ENCODE assay signal across 32 mouse cellular contexts in genomic region chr5:108626050-108626660, GRCm38 (mm10). TPM values are rescaled to one million over a fixed set of nuclear protein-coding genes. Genes with fewer than 3 reads are reported as not detected.
DNase-seq lines count a peak whose midpoint lies in the region; ATAC-seq and TF ChIP-seq lines count a peak whose summit lies in the region.
"Had no signal": no experiment of that assay in that cellular context is flagged by ENCODE, and none has a peak within 500 bp of the region (broad histone marks: within the 10 kb centered on the region; RNA-seq: fewer than 3 reads in every experiment).

No protein-coding gene starts in this region.

- H3K4me3 ChIP-seq in megakaryocyte, embryonic 14.5 days (replicated peaks), result peak overlapping the region; percentile 69
- H3K4me3 ChIP-seq in liver, embryonic 16.5 days (ENCODE audit: low read depth, low read length), result no peak overlapping the region
- no peak overlapping the region for H3K4me3 ChIP-seq in kidney, adult 2 months (ENCODE audit: insufficient read depth, low read depth, low read length)
- H3K4me3 ChIP-seq: embryonic facial prominence, embryonic 13.5 days; erythroblast, embryonic 14.5 days; gastrocnemius, adult 2 months; heart, adult 2 months; heart, embryonic 12.5 days; hindbrain, embryonic 13.5 days; limb, embryonic 10.5 days; limb, embryonic 15.5 days; lung, embryonic 15.5 days had no signal

- WGBS in liver, embryonic 16.5 days (ENCODE audit: insufficient replicate concordance), result 45% methylated on average over 4 of the region's 4 CpGs
- 86% methylated on average over 4 of the region's 4 CpGs for WGBS in kidney, adult 2 months

- TF ChIP-seq CTCF in kidney, adult 2 months (conservative IDR thresholded peaks at IDR 0.05; ENCODE audit: insufficient read depth, insufficient read length, low read depth, low read length), result no peak

- peaks cover 41% of the 10 kb centered on the region for H3K36me3 ChIP-seq in megakaryocyte, embryonic 14.5 days (replicated peaks; ENCODE audit: low read length)
- peaks cover 22% of the 10 kb centered on the region for H3K36me3 ChIP-seq in liver, embryonic 16.5 days (ENCODE audit: control insufficient read depth, insufficient read depth)
- peaks cover 11% of the 10 kb centered on the region for H3K36me3 ChIP-seq in kidney, adult 2 months (ENCODE audit: control insufficient read depth, insufficient read depth, low read length)

- no peak for ATAC-seq in megakaryocyte, adult 5-6 weeks (ENCODE audit: poor library complexity, severe bottlenecking)
- no peak for ATAC-seq in liver, embryonic 16.5 days (ENCODE audit: low read depth)
- no peak for ATAC-seq in activated CD4-positive, CD25-positive, alpha-beta regulatory T cell, adult 4 months
- ATAC-seq: forebrain, embryonic 16.5 days; midbrain, embryonic 16.5 days had no signal

- no peaks in the 10 kb centered on the region for H3K9me3 ChIP-seq in megakaryocyte, embryonic 14.5 days
- no peaks in the 10 kb centered on the region for H3K9me3 ChIP-seq in liver, embryonic 16.5 days (replicated peaks; ENCODE audit: control insufficient read depth, low read length)
- H3K9me3 ChIP-seq: embryonic facial prominence, embryonic 13.5 days; heart, embryonic 12.5 days; hindbrain, embryonic 13.5 days; limb, embryonic 10.5 days; limb, embryonic 15.5 days; lung, embryonic 15.5 days had no signal

- DNase-seq in brain, adult 2 months (ENCODE audit: low read depth, low spot score), result peak; percentile 65
- DNase-seq in kidney, adult 2 months, result no peak
- DNase-seq in lung, postnatal 4 days, result no peak
- DNase-seq: adrenal gland, postnatal 25 days; B cell, adult 2 months; cerebellum, postnatal 36 days; embryo, embryonic 11 days; gastrocnemius, adult 2 months; gastrocnemius, postnatal 36 days; heart, adult 2 months; heart, postnatal 4 days; kidney, postnatal 14 days; layer of hippocampus, adult 9-11 months; lung, postnatal 36 days; right cerebral cortex, postnatal 25 days; thymus, adult 18-20 months; thymus, postnatal 36 days had no signal

- peak overlapping the region; percentile 14; the same call in 1 of the 2 replicates for H3K4me2 ChIP-seq in liver, embryonic 16.5 days (ENCODE audit: low read depth, low read length)
- H3K4me2 ChIP-seq: embryonic facial prominence, embryonic 13.5 days; heart, embryonic 12.5 days; hindbrain, embryonic 13.5 days; limb, embryonic 15.5 days; lung, embryonic 15.5 days; midbrain, embryonic 11.5 days had no signal

- TF ChIP-seq POLR2A in kidney, adult 2 months (IDR thresholded peaks at IDR 0.05; ENCODE audit: low read depth, low read length), result no peak

- no peaks in the 10 kb centered on the region for H3K27me3 ChIP-seq in megakaryocyte, embryonic 14.5 days (replicated peaks)
- H3K27me3 ChIP-seq in liver, embryonic 16.5 days (ENCODE audit: control insufficient read depth, insufficient read depth, low read depth, low read length), result no peaks in the 10 kb centered on the region
- no peaks in the 10 kb centered on the region for H3K27me3 ChIP-seq in kidney, adult 2 months (replicated peaks; ENCODE audit: control insufficient read depth, insufficient read depth, low read length)
- H3K27me3 ChIP-seq: embryonic facial prominence, embryonic 13.5 days; heart, embryonic 12.5 days; hindbrain, embryonic 13.5 days; limb, embryonic 15.5 days; lung, embryonic 15.5 days had no signal

- no peak overlapping the region for H3K9ac ChIP-seq in liver, embryonic 16.5 days (ENCODE audit: low read depth, low read length)
- H3K9ac ChIP-seq: embryonic facial prominence, embryonic 13.5 days; heart, embryonic 12.5 days; hindbrain, embryonic 13.5 days; limb, embryonic 15.5 days; lung, embryonic 15.5 days had no signal

- H3K4me1 ChIP-seq in megakaryocyte, embryonic 14.5 days, result peaks cover 75% of the 10 kb centered on the region
- H3K4me1 ChIP-seq in liver, embryonic 16.5 days (ENCODE audit: control insufficient read depth, low read depth, low read length), result peaks cover 34% of the 10 kb centered on the region
- H3K4me1 ChIP-seq in kidney, adult 2 months (ENCODE audit: control insufficient read depth, insufficient read depth, low read length), result peaks cover 7% of the 10 kb centered on the region; the same call in 1 of the 2 replicates

- H3K27ac ChIP-seq in liver, embryonic 16.5 days (ENCODE audit: low read length), result no peak overlapping the region
- no peak overlapping the region for H3K27ac ChIP-seq in kidney, adult 2 months (ENCODE audit: insufficient read depth, low read depth, low read length)
- H3K27ac ChIP-seq: embryonic facial prominence, embryonic 13.5 days; gastrocnemius, adult 2 months; heart, adult 2 months; hindbrain, embryonic 13.5 days; limb, embryonic 10.5 days; limb, embryonic 15.5 days; lung, embryonic 15.5 days had no signal

RNA-seq across cellular contexts. Expression of gene Gak, which starts 3.4 kb away (rescaled TPM):
- polyA plus RNA-seq in megakaryocyte, embryonic 14.5 days (2012; ENCODE audit: insufficient read depth, low replicate concordance), result 64.1 and 72.4 TPM in 2 replicates
- total RNA-seq in megakaryocyte, adult 5-6 weeks (2015), result 78.9 and 80.8 TPM in 2 replicates
- 110 and 120 TPM in 2 replicates for total RNA-seq in megakaryocyte, adult 5-6 weeks (2017)
- polyA plus RNA-seq in liver, embryonic 16.5 days (2015; fragmentation: Nextera tagmentation; extraction: Ambion mirVana), result 27.2 and 27.5 TPM in 2 replicates
- 80.5 and 89.0 TPM in 2 replicates for polyA plus RNA-seq in kidney, adult 2 months (2012; rRNA removed)
- polyA plus RNA-seq in activated CD4-positive, CD25-positive, alpha-beta regulatory T cell, adult 4 months (2017; shearing (Covaris generic)), result 10 to 100 TPM; 66.0 to 73.0 TPM

RNA-seq across cellular contexts. Expression of gene Tmem175, which starts 3.4 kb away (rescaled TPM):
- 2.8 and 3.5 TPM in 2 replicates for polyA plus RNA-seq in megakaryocyte, embryonic 14.5 days (2012; ENCODE audit: insufficient read depth, low replicate concordance)
- 18.7 and 21.5 TPM in 2 replicates for total RNA-seq in megakaryocyte, adult 5-6 weeks (2015)
- 8.7 and 11.7 TPM in 2 replicates for total RNA-seq in megakaryocyte, adult 5-6 weeks (2017)
- 10.0 and 10.8 TPM in 2 replicates for polyA plus RNA-seq in liver, embryonic 16.5 days (2015; fragmentation: Nextera tagmentation; extraction: Ambion mirVana)
- 67.1 and 76.4 TPM in 2 replicates for polyA plus RNA-seq in kidney, adult 2 months (2012; rRNA removed)
- 10 to 100 TPM; 36.5 to 39.2 TPM for polyA plus RNA-seq in activated CD4-positive, CD25-positive, alpha-beta regulatory T cell, adult 4 months (2017; shearing (Covaris generic))

RNA-seq across cellular contexts. Expression of gene Idua, which starts 34.0 kb away (rescaled TPM):
- 4.4 and 4.5 TPM in 2 replicates for polyA plus RNA-seq in megakaryocyte, embryonic 14.5 days (2012; ENCODE audit: insufficient read depth, low replicate concordance)
- total RNA-seq in megakaryocyte, adult 5-6 weeks (2015), result 14.0 and 17.4 TPM in 2 replicates
- total RNA-seq in megakaryocyte, adult 5-6 weeks (2017), result 6.3 and 9.9 TPM in 2 replicates
- polyA plus RNA-seq in liver, embryonic 16.5 days (2015; fragmentation: Nextera tagmentation; extraction: Ambion mirVana), result 5.0 and 5.8 TPM in 2 replicates
- polyA plus RNA-seq in kidney, adult 2 months (2012; rRNA removed), result 9.1 and 12.7 TPM in 2 replicates
- 1 to 10 TPM; 8.8 to 9.8 TPM for polyA plus RNA-seq in activated CD4-positive, CD25-positive, alpha-beta regulatory T cell, adult 4 months (2017; shearing (Covaris generic))

RNA-seq across cellular contexts. Expression of gene Dgkq, which starts 43.3 kb away (rescaled TPM):
- 0.74 TPM in 1 of 2 replicates, not detected in the other for polyA plus RNA-seq in megakaryocyte, embryonic 14.5 days (2012; ENCODE audit: insufficient read depth, low replicate concordance)
- 5.2 and 5.9 TPM in 2 replicates for total RNA-seq in megakaryocyte, adult 5-6 weeks (2015)
- 6.8 and 15.6 TPM in 2 replicates for total RNA-seq in megakaryocyte, adult 5-6 weeks (2017)
- 3.1 and 3.4 TPM in 2 replicates for polyA plus RNA-seq in liver, embryonic 16.5 days (2015; fragmentation: Nextera tagmentation; extraction: Ambion mirVana)
- 27.9 and 34.8 TPM in 2 replicates for polyA plus RNA-seq in kidney, adult 2 months (2012; rRNA removed)
- 1 to 10 TPM; 4.4 to 4.5 TPM for polyA plus RNA-seq in activated CD4-positive, CD25-positive, alpha-beta regulatory T cell, adult 4 months (2017; shearing (Covaris generic))

RNA-seq across cellular contexts. Expression of gene Slc26a1, which starts 49.2 kb away (rescaled TPM):
- 0.55 TPM in 1 of 2 replicates, not detected in the other for polyA plus RNA-seq in megakaryocyte, embryonic 14.5 days (2012; ENCODE audit: insufficient read depth, low replicate concordance)
- 0.02 and 0.57 TPM in 2 replicates for total RNA-seq in megakaryocyte, adult 5-6 weeks (2015)
- 0.04 and 0.77 TPM in 2 replicates for total RNA-seq in megakaryocyte, adult 5-6 weeks (2017)
- polyA plus RNA-seq in liver, embryonic 16.5 days (2015; fragmentation: Nextera tagmentation; extraction: Ambion mirVana), result 20.7 and 23.7 TPM in 2 replicates
- 257 and 309 TPM in 2 replicates for polyA plus RNA-seq in kidney, adult 2 months (2012; rRNA removed)
- polyA plus RNA-seq in activated CD4-positive, CD25-positive, alpha-beta regulatory T cell, adult 4 months (2017; shearing (Covaris generic)), result under 1 TPM in 1 of 2 experiments, not detected in 1; 0.31 TPM
- total RNA-seq: gastrocnemius, adult 2 months; gastrocnemius, postnatal 36 days; heart, adult 2 months; neutrophil, adult 5-6 weeks had no signal
